ENCODE assay signal across 10 mouse cellular contexts in genomic region chr10:45806984-45807827, GRCm38 (mm10).
DNase-seq lines count a peak whose midpoint lies in the region; ATAC-seq and TF ChIP-seq lines count a peak whose summit lies in the region.
"Had no signal": no experiment of that assay in that cellular context is flagged by ENCODE, and none has a peak within 500 bp of the region (broad histone marks: within the 10 kb centered on the region; RNA-seq: fewer than 3 reads in every experiment).

No protein-coding gene starts in this region.

- H3K27me3 ChIP-seq in embryonic facial prominence, embryonic 13.5 days: peaks cover 5% of the 10 kb centered on the region; the same call in 1 of the 2 replicates
- H3K27me3 ChIP-seq in kidney, adult 2 months (replicated peaks; ENCODE audit: control insufficient read depth, insufficient read depth, low read length): no peaks in the 10 kb centered on the region
- H3K27me3 ChIP-seq in limb, embryonic 15.5 days: no peaks in the 10 kb centered on the region
- H3K27me3 ChIP-seq: liver, embryonic 13.5 days had no signal

- peak overlapping the region; percentile 48 for H3K4me2 ChIP-seq in embryonic facial prominence, embryonic 13.5 days
- H3K4me2 ChIP-seq in limb, embryonic 15.5 days: peak overlapping the region; percentile 6; the same call in 1 of the 2 replicates
- H3K4me2 ChIP-seq: liver, embryonic 13.5 days had no signal

- H3K27ac ChIP-seq in embryonic facial prominence, embryonic 13.5 days: no peak overlapping the region
- no peak overlapping the region for H3K27ac ChIP-seq in kidney, adult 2 months (ENCODE audit: insufficient read depth, low read depth, low read length)
- H3K27ac ChIP-seq in limb, embryonic 15.5 days: peak overlapping the region; percentile 34
- H3K27ac ChIP-seq: liver, embryonic 13.5 days had no signal

- H3K9ac ChIP-seq in embryonic facial prominence, embryonic 13.5 days: no peak overlapping the region
- no peak overlapping the region for H3K9ac ChIP-seq in limb, embryonic 15.5 days
- H3K9ac ChIP-seq: liver, embryonic 13.5 days had no signal

- no peaks in the 10 kb centered on the region for H3K36me3 ChIP-seq in embryonic facial prominence, embryonic 13.5 days
- H3K36me3 ChIP-seq in kidney, adult 2 months (ENCODE audit: control insufficient read depth, insufficient read depth, low read length): no peaks in the 10 kb centered on the region
- no peaks in the 10 kb centered on the region for H3K36me3 ChIP-seq in limb, embryonic 15.5 days
- H3K36me3 ChIP-seq: liver, embryonic 13.5 days had no signal

- DNase-seq in Muller cell, postnatal 12 days (ENCODE audit: inconsistent ontology term): peak; percentile 67
- peak; percentile 27 for DNase-seq in kidney, adult 2 months
- no peak for DNase-seq in gastrocnemius, adult 8-10 months (ENCODE audit: low spot score in 2 of 2)
- DNase-seq in cerebellum, adult 18-20 months: no peak
- DNase-seq in heart, adult 8-10 months (ENCODE audit: low spot score): no peak
- DNase-seq: gastrocnemius, postnatal 36 days; liver, embryonic 13.5 days had no signal

- no peak for TF ChIP-seq CTCF in kidney, adult 2 months (conservative IDR thresholded peaks at IDR 0.05; ENCODE audit: insufficient read depth, insufficient read length, low read depth, low read length)

- H3K4me3 ChIP-seq in embryonic facial prominence, embryonic 13.5 days: 0 out of 2 replicates have a peak overlapping the region, but pooled peaks have one; percentile 3
- no peak overlapping the region for H3K4me3 ChIP-seq in kidney, adult 2 months (ENCODE audit: insufficient read depth, low read depth, low read length)
- H3K4me3 ChIP-seq in limb, embryonic 15.5 days: no peak overlapping the region
- H3K4me3 ChIP-seq: liver, embryonic 13.5 days had no signal

- no peaks in the 10 kb centered on the region for H3K9me3 ChIP-seq in embryonic facial prominence, embryonic 13.5 days
- H3K9me3 ChIP-seq in limb, embryonic 15.5 days: no peaks in the 10 kb centered on the region
- H3K9me3 ChIP-seq: liver, embryonic 13.5 days had no signal

- 17% methylated on average over 18 of the region's 18 CpGs for WGBS in embryonic facial prominence, embryonic 13.5 days
- 25% methylated on average over 18 of the region's 18 CpGs for WGBS in kidney, adult 2 months
- 21% methylated on average over 18 of the region's 18 CpGs for WGBS in limb, embryonic 15.5 days

- no peak for TF ChIP-seq POLR2A in kidney, adult 2 months (IDR thresholded peaks at IDR 0.05; ENCODE audit: low read depth, low read length)

- H3K4me1 ChIP-seq in embryonic facial prominence, embryonic 13.5 days: peaks cover 17% of the 10 kb centered on the region
- no peaks in the 10 kb centered on the region for H3K4me1 ChIP-seq in kidney, adult 2 months (ENCODE audit: control insufficient read depth, insufficient read depth, low read length)
- peaks cover 18% of the 10 kb centered on the region for H3K4me1 ChIP-seq in limb, embryonic 15.5 days

- 0 out of 2 replicates have a peak, but pooled peaks have one; percentile 48 for ATAC-seq in embryonic facial prominence, embryonic 13.5 days (ENCODE audit: insufficient number of reproducible peaks, insufficient read depth, low FRiP score, low TSS enrichment, low read depth)
- no peak for ATAC-seq in limb, embryonic 15.5 days (ENCODE audit: insufficient number of reproducible peaks, low FRiP score, low TSS enrichment, low read depth)
- no peak for ATAC-seq in cerebellum, adult (ENCODE audit: insufficient number of reproducible peaks, low FRiP score, low TSS enrichment)

Comparison
In these comparisons a context has a peak if more than half of its experiments do, and no peak if none do; other contexts are left out.
1. DNase-seq: peak in Muller cell, postnatal 12 days (single experiment) and kidney, adult 2 months (single experiment); none in gastrocnemius, adult 8-10 months (0 of 2), cerebellum, adult 18-20 months (0 of 2) and heart, adult 8-10 months (single experiment).